11 mouse cellular contexts compared by ENCODE assay signal in the genomic region with DNA sequence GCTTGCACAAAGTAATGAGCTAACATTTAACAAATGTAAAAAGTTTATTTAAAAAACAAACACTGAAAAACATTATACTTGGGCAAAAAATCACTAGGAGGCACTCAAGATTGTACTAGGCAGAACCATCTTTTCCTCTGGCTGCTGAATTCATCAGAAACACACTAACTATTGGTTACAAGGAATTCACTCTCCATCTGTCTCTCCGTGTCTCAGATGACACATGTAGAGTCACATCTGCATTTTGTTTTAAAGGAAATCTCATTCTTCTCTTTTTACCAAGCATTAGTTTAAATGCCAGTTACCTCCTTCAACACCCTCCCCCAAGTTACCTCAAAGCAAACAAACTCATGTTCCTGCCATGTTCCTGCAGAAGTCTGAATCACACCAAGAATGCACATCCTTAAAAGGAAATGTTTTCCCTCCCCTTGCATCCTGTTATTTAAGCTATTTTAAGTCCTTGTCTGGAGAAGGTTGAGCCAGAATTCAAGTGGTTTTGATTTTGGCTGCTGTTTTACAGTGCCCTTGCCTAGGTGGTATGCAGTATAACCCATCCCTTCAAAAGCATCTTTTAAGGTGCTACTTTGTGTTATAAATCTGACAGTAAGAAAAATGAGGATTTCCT. TPM values are rescaled to one million over a fixed set of nuclear protein-coding genes. Genes with fewer than 3 reads are reported as not detected.
DNase-seq lines count a peak whose midpoint lies in the region; ATAC-seq and TF ChIP-seq lines count a peak whose summit lies in the region.
"Had no signal": no experiment of that assay in that cellular context is flagged by ENCODE, and none has a peak within 500 bp of the region (broad histone marks: within the 10 kb centered on the region; RNA-seq: fewer than 3 reads in every experiment).

No protein-coding gene starts in this region.

- DNase-seq in heart, adult 11 months: peak; percentile 92
- DNase-seq in left cerebral cortex, adult 2 months (ENCODE audit: extremely low spot score in 1 of 2, low spot score in 2 of 2): no peak
- no peak for DNase-seq in left cerebral cortex, adult 9 months (ENCODE audit: low spot score in 2 of 2)
- peak; percentile 3 for DNase-seq in mesoderm, embryonic 11.5 days (ENCODE audit: low read depth, low spot score)
- DNase-seq in hindbrain, embryonic 10.5 days (ENCODE audit: low spot score): no peak
- DNase-seq: cerebellum, adult 9-11 months; thymus, adult 2 months had no signal

- H3K4me1 ChIP-seq in heart, embryonic 11.5 days (ENCODE audit: control insufficient read depth, insufficient read depth, low read length): no peaks in the 10 kb centered on the region
- H3K4me1 ChIP-seq in brown adipose tissue, adult 24 weeks (ENCODE audit: control insufficient read depth, insufficient read depth, insufficient read length, low read length): no peaks in the 10 kb centered on the region
- no peaks in the 10 kb centered on the region for H3K4me1 ChIP-seq in hindbrain, embryonic 10.5 days (replicated peaks)

- no peak overlapping the region for H3K4me2 ChIP-seq in heart, embryonic 11.5 days

- H3K27ac ChIP-seq in heart, embryonic 11.5 days (ENCODE audit: low read depth, low read length): no peak overlapping the region
- peak overlapping the region; percentile 47; the same call in 1 of the 2 replicates for H3K27ac ChIP-seq in left cerebral cortex, adult 2 months
- H3K27ac ChIP-seq in brown adipose tissue, adult 24 weeks (replicated peaks; ENCODE audit: low read depth, low read length): peak overlapping the region; percentile 95
- no peak overlapping the region for H3K27ac ChIP-seq in hindbrain, embryonic 10.5 days
- H3K27ac ChIP-seq: liver, embryonic 14.5 days had no signal

- no peaks in the 10 kb centered on the region for H3K36me3 ChIP-seq in heart, embryonic 11.5 days (ENCODE audit: control insufficient read depth, insufficient read depth, low read length)
- H3K36me3 ChIP-seq in hindbrain, embryonic 10.5 days: no peaks in the 10 kb centered on the region

- 43% methylated on average over 1 of the region's 1 CpGs for WGBS in heart, embryonic 11.5 days (ENCODE audit: insufficient replicate concordance)
- WGBS in hindbrain, embryonic 10.5 days: 71% methylated on average over 1 of the region's 1 CpGs

- H3K27me3 ChIP-seq in heart, embryonic 11.5 days (ENCODE audit: control insufficient read depth, insufficient read depth, low read length): no peaks in the 10 kb centered on the region
- no peaks in the 10 kb centered on the region for H3K27me3 ChIP-seq in hindbrain, embryonic 10.5 days (ENCODE audit: insufficient read depth, poor library complexity, severe bottlenecking)

- no peak for TF ChIP-seq CTCF in left cerebral cortex, adult 2 months (IDR thresholded peaks at IDR 0.05)

- no peak overlapping the region for H3K9ac ChIP-seq in heart, embryonic 11.5 days (ENCODE audit: low read depth, low read length)
- H3K9ac ChIP-seq: liver, embryonic 14.5 days had no signal

- no peaks in the 10 kb centered on the region for H3K9me3 ChIP-seq in heart, embryonic 11.5 days (replicated peaks; ENCODE audit: control insufficient read depth, low read length)
- no peaks in the 10 kb centered on the region for H3K9me3 ChIP-seq in hindbrain, embryonic 10.5 days

- H3K4me3 ChIP-seq in heart, embryonic 11.5 days (ENCODE audit: low read depth, low read length): no peak overlapping the region
- H3K4me3 ChIP-seq in left cerebral cortex, adult 2 months: no peak overlapping the region
- H3K4me3 ChIP-seq in brown adipose tissue, adult 24 weeks (ENCODE audit: insufficient read depth, low read depth, low read length): no peak overlapping the region
- H3K4me3 ChIP-seq in hindbrain, embryonic 10.5 days: no peak overlapping the region

- intact Hi-C loops in left cerebral cortex, adult 2 months (cut with DNase I): no loop called here

- no peak for ATAC-seq in heart, embryonic 11.5 days (replicated peaks; ENCODE audit: insufficient number of reproducible peaks, low FRiP score, low TSS enrichment)
- ATAC-seq in activated CD4-positive, CD25-positive, alpha-beta regulatory T cell, adult 4 months: no peak

RNA-seq across cellular contexts. Expression of a gene that starts 56.2 kb away (rescaled TPM):
- 72.9 and 94.2 TPM in 2 replicates for polyA plus RNA-seq in heart, embryonic 11.5 days (2014; fragmentation: Nextera tagmentation; extraction: Ambion mirVana)
- 100 to 1,000 TPM; 111 to 130 TPM for total RNA-seq in left cerebral cortex, adult 2 months (2021)
- polyA plus RNA-seq in brown adipose tissue, adult 24 weeks (2012; ENCODE audit: insufficient read depth, insufficient read length, missing spikeins): 33.5 and 47.8 TPM in 2 replicates
- 62.9 and 73.2 TPM in 2 replicates for polyA plus RNA-seq in hindbrain, embryonic 10.5 days (2016; fragmentation: Nextera tagmentation; extraction: Ambion mirVana)
- 1 to 10 TPM; 1.6 to 3.3 TPM for polyA plus RNA-seq in activated CD4-positive, CD25-positive, alpha-beta regulatory T cell, adult 4 months (2017; shearing (Covaris generic))

Comparison
In these comparisons a context has a peak if more than half of its experiments do, and no peak if none do; other contexts are left out.
1. DNase-seq: peak in heart, adult 11 months (single experiment) and mesoderm, embryonic 11.5 days (single experiment); none in left cerebral cortex, adult 2 months (0 of 2), left cerebral cortex, adult 9 months (0 of 2) and hindbrain, embryonic 10.5 days (single experiment).
2. H3K27ac ChIP-seq: peak in left cerebral cortex, adult 2 months (single experiment) and brown adipose tissue, adult 24 weeks (single experiment); none in heart, embryonic 11.5 days (single experiment) and hindbrain, embryonic 10.5 days (single experiment).